Mouse (Mus musculus) gastrocnemius, postnatal 14 days (tissue): Measurements from ENCODE around the gene Ldlrap1. TPM values are rescaled to one million over a fixed set of nuclear protein-coding genes. Genes with fewer than 3 reads are reported as not detected.

Experiments used
- total RNA-seq, 2 experiments: library from RNA; stranded (reverse); gene quantifications; 2 replicates each; pipeline ENCODE4 v1.2.3; 2021

Ldlrap1 gene
- total RNA-seq, 2 experiments from 2014 or later, result 9.2 to 10.2 TPM

Other genes starting within 250 kb of the Ldlrap1 start
- gene Mtfr1l, start 232.6 kb downstream of the Ldlrap1 start, total RNA-seq, result 100 to 1,000 TPM; 113 to 118 TPM
- gene Selenon, start 215.9 kb downstream of the Ldlrap1 start, total RNA-seq, result 10 to 100 TPM; 16.4 to 18.5 TPM
- gene Man1c1, start 63.7 kb downstream of the Ldlrap1 start, total RNA-seq, result 1 to 10 TPM; 7.9 to 9.5 TPM
- gene Maco1, start 85.3 kb upstream of the Ldlrap1 start, total RNA-seq, result 10 to 100 TPM; 13.6 to 14.5 TPM
- under 1 TPM; 0.20 to 0.39 TPM for gene Rhd, start 96.5 kb upstream of the Ldlrap1 start, total RNA-seq
- gene Tmem50a, start 147.0 kb upstream of the Ldlrap1 start, total RNA-seq, result 10 to 100 TPM; 41.1 to 45.9 TPM
- gene Rsrp1, start 155.6 kb upstream of the Ldlrap1 start, total RNA-seq, result 100 to 1,000 TPM in 1 of 2 experiments, 10 to 100 TPM in 1; 76.9 to 163 TPM
- 10 to 100 TPM; 34.1 to 39.6 TPM for gene Syf2, start 162.9 kb upstream of the Ldlrap1 start, total RNA-seq